Mouse (Mus musculus): ENCODE results near the gene Rpa1. TPM values are rescaled to one million over a fixed set of nuclear protein-coding genes. Genes with fewer than 3 reads are reported as not detected.

Rpa1 gene
- polyA plus RNA-seq, 1 experiment = 76.4 TPM

- Histone ChIP-seq H3K4me3 (ENCODE audit: control insufficient read depth, low read depth, low read length) (no peak overlapping the region), H3K36me3 (ENCODE audit: control insufficient read depth, insufficient read depth, low read length) (no peaks in the 10 kb centered on the region), H3K27ac (ENCODE audit: control insufficient read depth, insufficient read depth, low read depth, low read length) (no peak overlapping the region), H3K4me1 (ENCODE audit: control insufficient read depth, insufficient read depth, low read length) (peaks cover 5% of the 10 kb centered on the region), H3K27me3 (ENCODE audit: control insufficient read depth, insufficient read depth, low read length) (no peaks in the 10 kb centered on the region)
- TF ChIP-seq CTCF (IDR thresholded peaks at IDR 0.05; ENCODE audit: control insufficient read depth, insufficient read depth, insufficient replicate concordance, low read depth, low read length) (no peak), POLR2A (IDR thresholded peaks at IDR 0.05; ENCODE audit: control insufficient read depth, low read depth, low read length) (no peak)
Observed at GRCm38 (mm10) chr11:75255330-75255729, 92.8 kb downstream of the Rpa1 start.

GRCm38 (mm10) chr11:75254252-75254912 lies 93.7 kb downstream of the Rpa1 start:
- H3K27me3 ChIP-seq (ENCODE audit: control insufficient read depth, insufficient read depth, low read length) = no peaks in the 10 kb centered on the region
- TF ChIP-seq POLR2A (IDR thresholded peaks at IDR 0.05; ENCODE audit: control insufficient read depth, low read depth, low read length) (0 out of 2 replicates have a peak, but pooled peaks have one; percentile 20), CTCF (IDR thresholded peaks at IDR 0.05; ENCODE audit: control insufficient read depth, insufficient read depth, insufficient replicate concordance, low read depth, low read length) (no peak)
- peak overlapping the region; percentile 77 for H3K27ac ChIP-seq (ENCODE audit: control insufficient read depth, insufficient read depth, low read depth, low read length)
- H3K4me1 ChIP-seq (ENCODE audit: control insufficient read depth, insufficient read depth, low read length) = peaks cover 8% of the 10 kb centered on the region
- no peak overlapping the region for H3K4me3 ChIP-seq (ENCODE audit: control insufficient read depth, low read depth, low read length)
- H3K36me3 ChIP-seq (ENCODE audit: control insufficient read depth, insufficient read depth, low read length) = no peaks in the 10 kb centered on the region

GRCm38 (mm10) chr11:75251557-75252070 lies 96.5 kb downstream of the Rpa1 start:
- Histone ChIP-seq H3K27ac (ENCODE audit: control insufficient read depth, insufficient read depth, low read depth, low read length) (peak overlapping the region; percentile 55), H3K27me3 (ENCODE audit: control insufficient read depth, insufficient read depth, low read length) (no peaks in the 10 kb centered on the region), H3K4me3 (ENCODE audit: control insufficient read depth, low read depth, low read length) (no peak overlapping the region), H3K4me1 (ENCODE audit: control insufficient read depth, insufficient read depth, low read length) (peaks cover 8% of the 10 kb centered on the region), H3K36me3 (ENCODE audit: control insufficient read depth, insufficient read depth, low read length) (no peaks in the 10 kb centered on the region)
- TF ChIP-seq CTCF (IDR thresholded peaks at IDR 0.05; ENCODE audit: control insufficient read depth, insufficient read depth, insufficient replicate concordance, low read depth, low read length) (no peak), POLR2A (IDR thresholded peaks at IDR 0.05; ENCODE audit: control insufficient read depth, low read depth, low read length) (no peak)

- Histone ChIP-seq H3K4me1 (ENCODE audit: control insufficient read depth, insufficient read depth, low read length) (peaks cover 8% of the 10 kb centered on the region), H3K36me3 (ENCODE audit: control insufficient read depth, insufficient read depth, low read length) (no peaks in the 10 kb centered on the region), H3K4me3 (ENCODE audit: control insufficient read depth, low read depth, low read length) (no peak overlapping the region), H3K27me3 (ENCODE audit: control insufficient read depth, insufficient read depth, low read length) (no peaks in the 10 kb centered on the region), H3K27ac (ENCODE audit: control insufficient read depth, insufficient read depth, low read depth, low read length) (peak overlapping the region; percentile 56)
- no peak for TF ChIP-seq POLR2A (IDR thresholded peaks at IDR 0.05; ENCODE audit: control insufficient read depth, low read depth, low read length)
- TF ChIP-seq CTCF (IDR thresholded peaks at IDR 0.05; ENCODE audit: control insufficient read depth, insufficient read depth, insufficient replicate concordance, low read depth, low read length) = no peak
Observed at GRCm38 (mm10) chr11:75251006-75251512, 97.1 kb downstream of the Rpa1 start.

GRCm38 (mm10) chr11:75249588-75249987 lies 98.5 kb downstream of the Rpa1 start:
- Histone ChIP-seq H3K27ac (ENCODE audit: control insufficient read depth, insufficient read depth, low read depth, low read length) (peak overlapping the region; percentile 14), H3K4me1 (ENCODE audit: control insufficient read depth, insufficient read depth, low read length) (peaks cover 13% of the 10 kb centered on the region), H3K36me3 (ENCODE audit: control insufficient read depth, insufficient read depth, low read length) (no peaks in the 10 kb centered on the region), H3K4me3 (ENCODE audit: control insufficient read depth, low read depth, low read length) (no peak overlapping the region), H3K27me3 (ENCODE audit: control insufficient read depth, insufficient read depth, low read length) (no peaks in the 10 kb centered on the region)
- TF ChIP-seq POLR2A (IDR thresholded peaks at IDR 0.05; ENCODE audit: control insufficient read depth, low read depth, low read length) (no peak), CTCF (IDR thresholded peaks at IDR 0.05; ENCODE audit: control insufficient read depth, insufficient read depth, insufficient replicate concordance, low read depth, low read length) (no peak)

Other genes with a start within 250 kb of the Rpa1 start
- 1.3 and 1.7 TPM in 2 replicates for gene Hic1, start 178.8 kb downstream of the Rpa1 start, polyA plus RNA-seq (2012; rRNA removed)
- gene Ovca2, start 169.5 kb downstream of the Rpa1 start, polyA plus RNA-seq (2012; rRNA removed) = 9.1 and 10.2 TPM in 2 replicates
- gene Dph1, start 157.1 kb downstream of the Rpa1 start, polyA plus RNA-seq (2012; rRNA removed) = 12.8 and 16.6 TPM in 2 replicates
- 3.1 and 3.3 TPM in 2 replicates for gene Rtn4rl1, start 154.5 kb downstream of the Rpa1 start, polyA plus RNA-seq (2012; rRNA removed)
- gene Smyd4, start 109 bp upstream of the Rpa1 start, polyA plus RNA-seq (2012; rRNA removed) = 1.8 and 2.1 TPM in 2 replicates
- gene Serpinf1, start 74.4 kb upstream of the Rpa1 start, polyA plus RNA-seq (2012; rRNA removed) = 13.2 and 13.3 TPM in 2 replicates
- gene Serpinf2, start 91.3 kb upstream of the Rpa1 start, polyA plus RNA-seq (2012; rRNA removed) = 0.29 and 0.33 TPM in 2 replicates
- gene Wdr81, start 106.4 kb upstream of the Rpa1 start, polyA plus RNA-seq (2012; rRNA removed) = 4.1 and 5.1 TPM in 2 replicates
- 6.8 and 7.3 TPM in 2 replicates for gene Tlcd2, start 113.4 kb upstream of the Rpa1 start, polyA plus RNA-seq (2012; rRNA removed)
- gene Prpf8, start 138.5 kb upstream of the Rpa1 start, polyA plus RNA-seq (2012; rRNA removed) = 45.6 and 48.8 TPM in 2 replicates
- gene Rilp, start 161.8 kb upstream of the Rpa1 start, polyA plus RNA-seq (2012; rRNA removed) = 0.58 and 0.94 TPM in 2 replicates
- gene Scarf1, start 165.2 kb upstream of the Rpa1 start, polyA plus RNA-seq (2012; rRNA removed) = 0.64 and 0.77 TPM in 2 replicates
- gene Slc43a2, start 183.4 kb upstream of the Rpa1 start, polyA plus RNA-seq (2012; rRNA removed) = 23.0 and 27.1 TPM in 2 replicates
- gene Pitpna, start 239.8 kb upstream of the Rpa1 start, polyA plus RNA-seq (2012; rRNA removed) = 39.4 and 41.3 TPM in 2 replicates